Mouse (Mus musculus) liver, postnatal 0 days (tissue): Measurements from ENCODE around the gene Coq3.

Source experiments
- CTCF ChIP-seq: sonication (generic); IDR thresholded peaks from 2 replicates; pipeline ENCODE4 v1.5.1; 2016; ENCODE audit warnings: antibody characterized with exemption, low read depth
- EP300 ChIP-seq: IDR thresholded peaks from 2 replicates; pipeline ENCODE4 v1.6.1; 2016; ENCODE audit warnings: antibody characterized with exemption, low read depth, mild to moderate bottlenecking

GRCm38 (mm10) chr4:21879565-21880220, at the start of gene Coq3:
- TF ChIP-seq CTCF (no peak), EP300 (no peak)
